Mouse (Mus musculus) hindbrain, embryonic 11.5 days (tissue): ENCODE data around the gene Spc24. TPM values are rescaled to one million over a fixed set of nuclear protein-coding genes. Genes with fewer than 3 reads are reported as not detected.
"Not testable (repeated sequence)": the region's sequence is repeated elsewhere in the genome, so short reads cannot be mapped to it uniquely, and the experiment has no call there.

Source experiments
- ATAC-seq: fragments of 200-750 bp; cut with Nextera tagmentation; 2 replicates; pipeline ENCODE4 v1.8.0; 2017; ENCODE audit warnings: mild to moderate bottlenecking, moderate TSS enrichment, moderate library complexity; ENCODE audit not compliant: low FRiP score
- DNase-seq: peaks from one replicate; pipeline ENCODE4 v3.0.0-alpha.2; 2015; ENCODE audit warnings: low spot score
- H3K27ac ChIP-seq: fragments of 300-500 bp; sonication (generic); 2 replicates; pipeline ENCODE4 v1.5.1; 2014; ENCODE audit warnings: mild to moderate bottlenecking, low read depth, low read length
- H3K27me3 ChIP-seq: fragments of 300-500 bp; sonication (generic); 2 replicates; pipeline ENCODE4 v1.6.1; 2014; ENCODE audit warnings: mild to moderate bottlenecking, low read length, moderate library complexity, mixed read lengths; ENCODE audit not compliant: control insufficient read depth, insufficient read depth
- H3K36me3 ChIP-seq: fragments of 300-500 bp; sonication (generic); 2 replicates; pipeline ENCODE4 v1.6.1; 2014; ENCODE audit warnings: mild to moderate bottlenecking, low read length, moderate library complexity, mixed read lengths; ENCODE audit not compliant: control insufficient read depth, insufficient read depth
- H3K4me1 ChIP-seq: fragments of 300-500 bp; sonication (generic); replicated peaks from 2 replicates; pipeline ENCODE4 v1.6.1; 2014; ENCODE audit warnings: low read length, mixed read lengths; ENCODE audit not compliant: control insufficient read depth, insufficient read depth
- H3K4me2 ChIP-seq: fragments of 300-500 bp; sonication (generic); replicated peaks from 2 replicates; pipeline ENCODE4 v1.6.1; 2014; ENCODE audit warnings: mild to moderate bottlenecking, low read depth, low read length
- H3K4me3 ChIP-seq: fragments of 300-500 bp; sonication (generic); 2 replicates; pipeline ENCODE4 v1.5.1; 2014; ENCODE audit warnings: low read depth, low read length
- H3K9ac ChIP-seq: fragments of 300-500 bp; sonication (generic); 2 replicates; pipeline ENCODE4 v1.6.1; 2014; ENCODE audit warnings: low read depth, low read length
- H3K9me3 ChIP-seq: fragments of 300-500 bp; sonication (generic); 2 replicates; pipeline ENCODE4 v1.6.1; 2016; ENCODE audit warnings: low read length; ENCODE audit not compliant: control insufficient read depth
- WGBS: fragments of 180-500 bp; shearing (Covaris S2); extraction: QIAGEN DNeasy Blood & Tissue Kit; methylation state at CpG from one replicate; pipeline ENCODE4 v1.1.7; 2014; 5-methylcytosine and 5-hydroxymethylcytosine counted together
- polyA plus RNA-seq: library from polyadenylated mRNA; unstranded; fragments of >200 nt; fragmentation: Nextera tagmentation; extraction: Ambion mirVana; gene quantifications from 2 replicates; pipeline ENCODE4 v1.2.1, GENCODE M21; 2014

The Spc24 gene
- polyA plus RNA-seq, 1 experiment from 2014 or later = 94.3 TPM

DNA sequence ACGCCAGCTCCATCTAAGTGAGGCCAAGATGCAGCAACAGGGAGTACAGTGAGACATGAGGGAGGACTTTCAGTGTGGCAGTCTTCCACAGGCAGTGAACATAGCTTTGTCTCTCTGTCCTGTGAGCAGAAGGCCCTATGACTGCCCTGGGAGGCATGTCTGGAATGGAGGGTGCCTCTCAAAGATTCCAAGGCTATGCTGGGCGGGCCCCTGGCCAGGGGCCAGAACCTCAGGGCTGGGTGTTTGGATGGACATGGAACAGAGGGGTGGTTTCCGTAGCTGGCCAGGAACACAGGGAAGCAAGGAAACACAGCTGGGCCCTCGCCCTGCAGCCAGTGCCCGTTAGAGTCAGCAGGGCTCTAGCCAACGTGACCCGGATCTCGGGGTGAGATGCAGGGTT lies 31.8 kb upstream of the Spc24 start:
- Histone ChIP-seq H3K27me3 (no peaks in the 10 kb centered on the region), H3K36me3 (no peaks in the 10 kb centered on the region), H3K4me3 (no peak overlapping the region), H3K4me1 (no peaks in the 10 kb centered on the region), H3K9me3 (no peaks in the 10 kb centered on the region), H3K9ac (no peak overlapping the region), H3K27ac (no peak overlapping the region), H3K4me2 (no peak overlapping the region)
- no peak for DNase-seq
- 87% methylated on average over 8 of the region's 8 CpGs for WGBS
- no peak for ATAC-seq

DNA sequence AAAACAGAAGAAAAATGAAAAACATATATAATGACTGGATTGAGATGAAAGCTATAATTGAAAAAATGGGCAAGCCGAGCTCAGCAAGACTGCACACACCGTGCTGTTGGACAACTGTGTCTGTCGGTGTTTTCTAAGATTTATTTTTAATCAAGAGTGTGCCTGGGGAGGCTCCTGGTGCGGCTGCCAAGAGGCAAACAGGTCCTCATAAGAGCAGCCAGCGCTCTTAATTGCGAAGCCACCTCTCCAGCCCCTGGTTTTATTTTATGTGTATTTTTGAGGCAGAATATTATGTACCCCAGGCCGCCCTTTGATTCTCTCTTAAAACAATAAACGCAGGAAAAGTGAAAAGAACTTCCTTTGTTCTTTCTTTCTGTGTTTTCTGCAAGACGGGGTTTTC lies 28.1 kb upstream of the Spc24 start:
- Histone ChIP-seq H3K27me3 (no peaks in the 10 kb centered on the region), H3K9me3 (no peaks in the 10 kb centered on the region), H3K27ac (no peak overlapping the region), H3K9ac (no peak overlapping the region), H3K4me1 (no peaks in the 10 kb centered on the region), H3K36me3 (no peaks in the 10 kb centered on the region), H3K4me2 (no peak overlapping the region), H3K4me3 (no peak overlapping the region)
- no peak for DNase-seq
- ATAC-seq = no peak
- WGBS = 84% methylated on average over 9 of the region's 9 CpGs

DNA sequence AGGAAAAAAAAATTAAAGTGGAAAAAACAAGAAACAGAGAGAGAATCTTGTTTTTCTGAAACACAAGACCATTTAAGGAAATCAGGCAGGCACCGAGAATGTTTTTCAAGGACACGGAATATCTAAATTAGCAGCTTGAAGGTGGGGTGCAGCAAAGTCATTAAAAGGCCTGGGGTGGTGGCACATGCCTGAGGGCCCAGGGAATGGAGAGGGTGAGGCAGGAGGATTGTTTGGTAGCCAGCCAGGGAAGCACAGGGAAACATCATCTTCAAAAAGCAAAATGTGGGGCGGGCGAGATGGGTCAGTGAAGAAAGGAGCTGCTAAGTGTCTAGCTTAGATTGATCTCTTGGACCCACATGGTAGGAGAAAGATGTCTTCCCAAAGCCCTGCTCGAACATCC lies 27.6 kb upstream of the Spc24 start:
- H3K9ac ChIP-seq = no peak overlapping the region
- no peaks in the 10 kb centered on the region for H3K27me3 ChIP-seq
- 88% methylated on average over 5 of the region's 5 CpGs for WGBS
- no peak overlapping the region for H3K27ac ChIP-seq
- no peak overlapping the region for H3K4me3 ChIP-seq
- H3K9me3 ChIP-seq = no peaks in the 10 kb centered on the region
- ATAC-seq (no peak), DNase-seq (no peak)
- H3K4me2 ChIP-seq = no peak overlapping the region
- H3K4me1 ChIP-seq = no peaks in the 10 kb centered on the region
- H3K36me3 ChIP-seq = no peaks in the 10 kb centered on the region

DNA sequence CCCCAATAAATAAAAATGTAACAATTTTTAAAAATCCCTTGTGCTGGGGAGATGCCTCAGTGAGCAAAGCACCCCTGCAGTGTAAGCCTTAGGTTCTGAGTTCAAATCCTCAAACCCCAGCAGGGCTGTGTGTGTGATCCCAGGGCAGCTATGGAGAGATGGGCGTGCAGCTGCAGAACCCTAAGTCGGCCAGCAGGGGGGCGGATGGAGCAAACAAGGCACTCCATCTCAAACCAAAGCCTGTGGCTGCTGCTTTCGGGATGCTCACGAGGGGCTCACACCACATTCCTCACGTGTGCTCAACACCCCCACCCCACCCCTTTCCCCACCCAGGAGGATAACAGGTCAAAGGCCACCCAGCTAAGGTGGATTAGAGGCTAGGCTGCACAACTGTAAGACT lies 26.8 kb upstream of the Spc24 start:
- H3K4me1 ChIP-seq = no peaks in the 10 kb centered on the region
- no peak overlapping the region for H3K27ac ChIP-seq
- H3K36me3 ChIP-seq = no peaks in the 10 kb centered on the region
- ATAC-seq (peak; percentile 53; the same call in 1 of the 2 replicates), DNase-seq (peak; percentile 81)
- no peak overlapping the region for H3K4me3 ChIP-seq
- H3K9ac ChIP-seq = no peak overlapping the region
- WGBS = 9% methylated on average over 6 of the region's 6 CpGs
- no peaks in the 10 kb centered on the region for H3K9me3 ChIP-seq
- no peaks in the 10 kb centered on the region for H3K27me3 ChIP-seq
- no peak overlapping the region for H3K4me2 ChIP-seq

DNA sequence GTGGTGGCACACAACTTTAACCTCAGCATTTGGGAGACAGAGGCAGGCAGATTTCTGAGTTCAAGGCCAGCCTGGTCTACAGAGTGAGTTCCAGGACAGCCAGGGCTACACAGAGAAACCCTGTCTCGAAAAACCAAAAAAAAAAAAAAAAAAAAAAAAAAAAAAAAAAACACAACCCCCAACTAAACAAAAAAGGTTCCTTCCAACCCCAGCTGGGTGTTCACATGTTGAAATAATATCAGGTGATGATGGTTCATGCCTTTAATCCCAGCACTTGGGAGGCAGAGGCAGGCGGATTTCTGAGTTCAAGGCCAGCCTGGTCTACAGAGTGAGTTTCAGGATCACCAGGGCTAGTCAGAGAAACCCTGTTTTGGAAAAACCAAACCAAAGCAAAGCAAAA lies 26.2 kb upstream of the Spc24 start:
- not testable (repeated sequence) for ATAC-seq, H3K9ac ChIP-seq, H3K9me3 ChIP-seq, H3K4me3 ChIP-seq, H3K27me3 ChIP-seq, H3K27ac ChIP-seq, H3K4me1 ChIP-seq, H3K4me2 ChIP-seq, H3K36me3 ChIP-seq, DNase-seq
- WGBS = 74% methylated on average over 1 of the region's 2 CpGs

DNA sequence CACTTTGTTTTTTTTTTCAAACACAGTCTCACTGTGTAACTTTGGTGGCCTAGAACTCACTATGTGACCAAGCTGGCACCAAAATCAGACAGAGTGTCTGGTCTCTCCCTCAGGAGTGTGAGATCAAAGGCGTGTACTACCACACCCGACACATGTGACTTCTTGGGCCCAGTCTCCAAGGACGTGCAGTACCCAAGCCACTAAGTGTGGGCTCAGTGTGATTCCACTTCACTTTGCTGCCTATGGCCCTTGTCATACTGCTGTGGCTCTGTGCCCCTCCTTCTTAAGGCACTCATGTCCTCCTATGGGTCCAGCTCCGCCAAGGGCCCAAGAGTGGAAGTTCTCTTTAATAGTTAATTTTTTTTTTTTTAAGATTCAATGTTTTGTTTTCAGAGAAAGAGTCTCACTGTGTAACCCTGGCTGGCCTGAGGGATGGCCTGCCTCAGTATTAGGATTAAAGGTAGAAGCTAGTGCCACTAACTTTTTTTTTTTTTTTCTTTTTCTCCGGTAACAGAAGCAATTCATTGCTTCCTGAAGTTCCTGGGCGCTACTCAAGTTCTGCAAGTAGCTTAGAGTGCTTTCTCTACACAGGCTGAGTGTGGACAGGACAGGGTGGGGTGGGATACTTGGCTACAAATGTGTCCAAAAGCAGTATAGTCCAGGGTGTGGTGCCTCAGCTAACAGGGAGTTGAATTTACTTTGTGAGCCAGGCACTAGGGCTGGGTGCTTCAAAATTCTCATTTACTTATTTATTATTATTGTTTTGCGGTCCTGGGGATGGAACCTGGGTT lies 24.6 kb upstream of the Spc24 start:
- Histone ChIP-seq H3K27ac (no peak overlapping the region), H3K4me2 (no peak overlapping the region), H3K27me3 (no peaks in the 10 kb centered on the region), H3K4me1 (no peaks in the 10 kb centered on the region), H3K9ac (no peak overlapping the region), H3K4me3 (no peak overlapping the region), H3K9me3 (no peaks in the 10 kb centered on the region), H3K36me3 (no peaks in the 10 kb centered on the region)
- DNase-seq (no peak), ATAC-seq (no peak)
- WGBS = 94% methylated on average over 7 of the region's 7 CpGs

DNA sequence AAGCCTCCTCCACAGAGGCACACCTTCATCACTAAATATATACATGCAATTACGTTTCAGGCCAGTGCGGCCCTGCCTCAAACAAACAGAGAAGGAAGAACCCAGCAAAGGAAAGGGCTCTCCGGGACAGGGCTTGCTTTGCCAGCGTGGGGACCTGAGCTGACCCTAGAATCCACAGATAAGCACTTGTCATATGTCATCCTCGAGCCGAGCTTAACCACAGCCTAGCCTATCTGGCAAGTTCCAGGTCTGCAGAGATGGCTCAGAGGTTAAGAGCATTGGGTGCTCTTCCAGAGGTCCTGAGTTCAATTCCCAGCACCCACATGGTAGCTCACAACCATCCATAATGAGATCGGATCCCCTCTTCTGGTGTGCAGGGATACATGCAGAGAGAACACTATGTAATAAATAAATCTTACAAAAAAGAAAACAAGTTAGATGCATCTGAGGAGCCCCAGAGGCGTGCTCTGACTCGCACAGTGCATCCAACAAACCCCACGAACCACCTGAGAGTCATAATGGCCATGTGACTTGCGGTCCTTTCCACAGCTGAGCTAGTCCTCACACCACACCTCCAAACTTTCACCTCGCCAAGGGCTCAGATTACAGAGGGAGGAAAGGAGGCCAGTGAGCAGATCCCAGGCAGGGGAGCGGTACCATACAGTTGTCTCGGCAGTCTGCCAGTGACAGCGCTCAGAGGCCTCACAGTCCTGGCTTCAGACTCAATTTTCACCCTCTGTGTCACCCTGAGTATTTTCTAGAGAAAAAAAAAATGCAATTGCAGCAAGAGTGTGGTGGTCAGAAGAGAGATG lies 21.8 kb upstream of the Spc24 start:
- DNase-seq (no peak), ATAC-seq (no peak)
- Histone ChIP-seq H3K9ac (no peak overlapping the region), H3K4me2 (no peak overlapping the region), H3K4me3 (no peak overlapping the region), H3K27ac (no peak overlapping the region), H3K4me1 (no peaks in the 10 kb centered on the region), H3K27me3 (no peaks in the 10 kb centered on the region), H3K36me3 (no peaks in the 10 kb centered on the region), H3K9me3 (no peaks in the 10 kb centered on the region)
- 82% methylated on average over 15 of the region's 15 CpGs for WGBS

DNA sequence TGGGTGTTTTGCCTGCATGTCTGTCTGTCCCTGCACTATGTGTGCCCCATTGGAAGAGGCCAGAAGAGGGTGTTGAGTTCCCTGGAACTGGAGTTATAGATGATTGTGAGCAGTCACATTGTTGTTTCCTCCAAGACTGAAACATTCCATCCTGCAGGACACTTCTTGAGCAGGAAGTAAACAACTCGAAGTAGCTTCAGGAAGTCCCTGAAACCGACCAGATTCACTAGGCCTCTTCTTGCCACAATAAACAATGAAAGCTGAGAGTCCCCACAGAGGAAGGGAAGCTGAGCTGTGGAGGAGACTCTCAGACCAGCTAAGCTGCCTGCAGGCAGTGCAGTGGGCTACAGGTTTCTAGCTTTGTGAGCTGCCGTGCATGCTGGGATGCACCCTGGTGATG lies 17.6 kb upstream of the Spc24 start:
- Histone ChIP-seq H3K9me3 (no peaks in the 10 kb centered on the region), H3K4me1 (no peaks in the 10 kb centered on the region), H3K4me3 (no peak overlapping the region), H3K27me3 (no peaks in the 10 kb centered on the region), H3K4me2 (no peak overlapping the region), H3K9ac (no peak overlapping the region), H3K36me3 (no peaks in the 10 kb centered on the region), H3K27ac (no peak overlapping the region)
- WGBS = 87% methylated on average over 3 of the region's 3 CpGs
- no peak for ATAC-seq
- DNase-seq = no peak

DNA sequence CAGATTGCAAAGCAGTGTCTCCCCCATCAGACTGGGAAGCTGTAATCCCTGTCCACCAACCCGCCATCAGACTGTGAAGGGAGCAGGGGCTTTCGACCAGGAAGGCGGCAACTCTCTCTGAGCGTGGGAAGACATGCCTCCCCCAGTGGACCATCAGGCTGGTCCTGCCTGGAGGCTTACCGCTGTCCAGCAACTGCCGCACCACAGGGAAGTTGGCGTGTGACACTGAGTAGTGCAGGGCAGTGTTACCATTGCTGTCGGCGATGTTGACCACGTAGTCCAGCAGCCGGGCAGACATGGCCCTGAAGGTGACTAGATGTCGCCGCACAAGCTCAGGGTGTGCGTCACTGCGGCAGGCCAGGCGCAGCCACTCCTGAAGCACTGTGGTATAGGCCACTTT lies 14.2 kb upstream of the Spc24 start:
- Histone ChIP-seq H3K36me3 (no peaks in the 10 kb centered on the region), H3K4me3 (no peak overlapping the region)
- WGBS = 89% methylated on average over 16 of the region's 16 CpGs

More for the DNA sequence above, 14.2 kb upstream of the Spc24 start:
- DNase-seq = no peak
- Histone ChIP-seq H3K27me3 (no peaks in the 10 kb centered on the region), H3K9ac (no peak overlapping the region), H3K4me1 (0 out of 2 replicates have a peak, but pooled peaks cover 2% of the 10 kb centered on the region), H3K9me3 (no peaks in the 10 kb centered on the region), H3K27ac (no peak overlapping the region), H3K4me2 (no peak overlapping the region)
- no peak for ATAC-seq
